Mouse (Mus musculus) midbrain, embryonic 10.5 days (tissue): Measurements from ENCODE around the gene Wdtc1. TPM values are rescaled to one million over a fixed set of nuclear protein-coding genes. Genes with fewer than 3 reads are reported as not detected.

Experiments used
- DNase-seq: peaks from one replicate; pipeline ENCODE4 v3.0.0-alpha.2; 2017; ENCODE audit warnings: low spot score
- H3K27ac ChIP-seq: fragments of 300-500 bp; sonication (generic); replicated peaks from 2 replicates; pipeline ENCODE4 v1.5.1; 2016; ENCODE audit warnings: mild to moderate bottlenecking
- H3K27me3 ChIP-seq: fragments of 300-500 bp; sonication (generic); 2 replicates; pipeline ENCODE4 v1.6.1; 2016; ENCODE audit warnings: low read depth, mild to moderate bottlenecking; ENCODE audit not compliant: poor library complexity, severe bottlenecking
- H3K36me3 ChIP-seq: fragments of 300-500 bp; sonication (generic); 2 replicates; pipeline ENCODE4 v1.6.1; 2016; ENCODE audit warnings: mild to moderate bottlenecking, moderate library complexity
- H3K4me1 ChIP-seq: fragments of 300-500 bp; sonication (generic); 2 replicates; pipeline ENCODE4 v1.6.1; 2016
- H3K4me3 ChIP-seq: fragments of 300-500 bp; sonication (generic); 2 replicates; pipeline ENCODE4 v1.5.1; 2016; ENCODE audit warnings: mild to moderate bottlenecking, moderate library complexity
- H3K9me3 ChIP-seq: fragments of 300-500 bp; sonication (generic); replicated peaks from 2 replicates; pipeline ENCODE4 v1.6.1; 2016; ENCODE audit warnings: mild to moderate bottlenecking
- WGBS: fragments of 180-500 bp; shearing (Covaris S2); methylation state at CpG from one replicate; pipeline ENCODE4 v1.1.7; 2016; 5-methylcytosine and 5-hydroxymethylcytosine counted together
- microRNA-seq: library from miRNA; unstranded; fragments of <30 nt; microRNA quantifications from one replicate; pipeline ENCODE4, GENCODE M21; 2017
- polyA plus RNA-seq: library from polyadenylated mRNA; unstranded; fragments of >200 nt; fragmentation: Nextera tagmentation; extraction: Ambion mirVana; gene quantifications from 2 replicates; pipeline ENCODE4 v1.2.1, GENCODE M21; 2016

Wdtc1 gene
- polyA plus RNA-seq, 1 experiment from 2014 or later: 19.2 TPM

DNA sequence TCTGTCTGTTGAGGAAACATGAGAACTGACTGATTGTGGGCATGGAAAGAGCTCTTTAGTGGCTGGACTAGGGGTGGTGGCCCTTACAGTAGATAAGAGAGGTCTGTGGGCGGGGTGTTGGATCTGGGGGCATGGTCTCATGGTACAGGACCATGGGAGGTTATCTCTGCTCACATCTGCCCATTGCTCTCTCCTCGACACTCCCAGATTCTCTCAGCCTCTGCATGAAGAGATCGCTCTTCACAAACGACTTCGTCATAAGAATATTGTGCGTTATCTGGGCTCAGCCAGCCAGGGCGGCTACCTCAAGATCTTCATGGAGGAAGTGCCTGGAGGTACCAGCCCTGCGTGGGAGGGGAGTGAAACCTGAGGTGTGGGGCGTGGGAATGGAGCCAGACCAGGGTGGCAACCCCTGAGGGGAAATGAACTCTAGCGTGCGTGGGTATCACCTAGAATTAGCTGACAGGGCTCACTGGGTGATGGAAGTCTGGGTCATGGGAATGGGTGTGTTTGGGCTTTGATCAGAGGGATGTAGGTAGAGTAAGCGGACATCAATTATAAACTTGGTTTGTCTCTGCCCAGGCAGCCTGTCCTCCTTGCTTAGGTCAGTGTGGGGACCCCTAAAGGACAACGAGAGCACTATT lies 105.4 kb downstream of the Wdtc1 start:
- Histone ChIP-seq H3K4me3 (no peak overlapping the region), H3K9me3 (no peaks in the 10 kb centered on the region), H3K27me3 (peaks cover 100% of the 10 kb centered on the region), H3K4me1 (peaks cover 32% of the 10 kb centered on the region), H3K36me3 (no peaks in the 10 kb centered on the region), H3K27ac (no peak overlapping the region)
- WGBS: 77% methylated on average over 13 of the region's 13 CpGs
- DNase-seq: no peak

DNA sequence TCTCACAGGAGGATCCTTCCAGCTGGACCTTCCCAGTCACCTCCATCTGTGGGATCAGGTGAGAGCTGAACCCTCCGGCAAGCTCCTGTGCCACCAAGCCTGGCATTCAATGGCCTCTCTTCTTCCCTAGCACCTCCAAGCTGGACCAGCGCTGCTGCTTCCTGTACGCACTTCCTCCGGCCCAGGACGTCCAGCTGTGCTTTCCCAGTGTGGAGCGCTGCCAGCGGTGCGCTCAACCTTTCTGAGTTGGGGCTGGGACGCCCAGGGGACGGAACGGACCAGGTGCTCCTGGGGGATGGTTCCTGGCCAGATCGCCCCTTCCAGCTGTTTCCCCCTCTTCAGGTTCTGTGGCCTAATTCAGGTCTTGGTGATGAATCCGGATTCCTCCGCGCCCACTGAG lies 106.2 kb downstream of the Wdtc1 start:
- H3K4me1 ChIP-seq: peaks cover 34% of the 10 kb centered on the region
- H3K27me3 ChIP-seq: peaks cover 100% of the 10 kb centered on the region
- no peak for DNase-seq
- H3K4me3 ChIP-seq: no peak overlapping the region
- no peaks in the 10 kb centered on the region for H3K36me3 ChIP-seq
- WGBS: 18% methylated on average over 15 of the region's 15 CpGs
- H3K9me3 ChIP-seq: no peaks in the 10 kb centered on the region
- no peak overlapping the region for H3K27ac ChIP-seq

DNA sequence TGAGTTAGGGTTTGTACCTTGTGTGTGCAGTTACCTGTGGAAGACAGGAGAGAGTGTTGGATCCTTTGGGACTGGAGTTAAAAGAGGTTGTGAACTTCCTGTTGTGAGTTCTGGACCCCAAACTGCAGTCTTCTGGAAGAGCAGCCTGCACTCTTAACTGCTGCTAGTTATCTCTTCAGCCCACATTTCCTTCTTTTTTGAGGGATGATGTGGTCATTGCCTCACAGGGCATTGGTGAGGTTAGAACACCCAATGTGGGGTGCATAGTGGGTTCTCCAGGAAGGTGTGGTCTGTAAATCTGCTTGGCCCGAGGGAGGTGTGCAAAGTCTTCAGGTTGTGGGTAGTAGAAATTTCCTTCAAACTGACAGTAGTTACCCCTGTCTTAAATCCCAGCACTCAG lies 109.0 kb downstream of the Wdtc1 start:
- H3K36me3 ChIP-seq: no peaks in the 10 kb centered on the region
- no peak overlapping the region for H3K4me3 ChIP-seq
- 93% methylated on average over 1 of the region's 1 CpGs for WGBS
- peaks cover 33% of the 10 kb centered on the region for H3K4me1 ChIP-seq
- peaks cover 99% of the 10 kb centered on the region for H3K27me3 ChIP-seq
- no peak overlapping the region for H3K27ac ChIP-seq
- H3K9me3 ChIP-seq: no peaks in the 10 kb centered on the region
- DNase-seq: no peak

DNA sequence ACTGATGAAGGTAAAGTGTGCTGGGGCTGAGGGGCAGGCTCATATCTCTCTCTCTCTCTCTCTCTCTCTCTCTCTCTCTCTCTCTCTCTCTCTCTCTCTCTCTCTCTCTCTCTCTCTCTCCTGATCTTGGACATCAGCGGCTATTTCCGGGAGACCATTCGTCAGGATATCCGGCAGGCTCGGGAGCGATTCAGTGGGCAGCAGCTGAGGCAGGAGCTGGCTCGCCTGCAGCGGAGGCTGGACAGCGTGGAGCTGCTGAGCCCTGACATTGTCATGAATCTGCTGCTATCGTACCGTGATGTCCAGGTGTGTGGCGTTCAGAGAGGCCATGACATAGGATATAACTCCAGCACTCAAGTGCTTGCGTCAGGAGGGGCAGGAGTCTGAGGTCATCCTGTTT lies 109.7 kb downstream of the Wdtc1 start:
- H3K9me3 ChIP-seq: no peaks in the 10 kb centered on the region
- H3K4me3 ChIP-seq: no peak overlapping the region
- no peak overlapping the region for H3K27ac ChIP-seq
- peaks cover 99% of the 10 kb centered on the region for H3K27me3 ChIP-seq
- no peak for DNase-seq
- peaks cover 33% of the 10 kb centered on the region for H3K4me1 ChIP-seq
- no peaks in the 10 kb centered on the region for H3K36me3 ChIP-seq
- WGBS: 78% methylated on average over 13 of the region's 13 CpGs

DNA sequence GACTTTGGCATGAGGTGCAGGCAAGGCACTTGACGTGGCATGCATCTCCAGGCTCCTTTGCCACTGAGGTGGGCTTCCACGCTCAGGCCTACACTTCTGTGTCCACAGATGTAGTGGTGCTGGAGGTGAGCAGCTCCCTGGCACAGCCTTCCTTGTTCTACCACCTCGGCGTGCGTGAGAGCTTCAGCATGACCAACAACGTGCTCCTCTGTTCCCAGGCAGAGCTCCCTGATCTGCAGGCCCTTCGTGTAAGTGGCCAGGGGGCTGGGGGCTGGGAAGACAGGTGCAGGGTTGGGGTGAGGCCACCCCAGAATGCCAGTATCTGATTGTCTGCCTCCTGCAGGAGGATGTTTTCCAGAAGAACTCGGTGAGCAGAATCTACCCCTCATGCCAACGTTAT lies 110.6 kb downstream of the Wdtc1 start:
- peaks cover 37% of the 10 kb centered on the region for H3K4me1 ChIP-seq
- 56% methylated on average over 9 of the region's 9 CpGs for WGBS
- H3K27me3 ChIP-seq: peaks cover 97% of the 10 kb centered on the region
- H3K9me3 ChIP-seq: no peaks in the 10 kb centered on the region
- DNase-seq: no peak
- no peak overlapping the region for H3K4me3 ChIP-seq
- no peak overlapping the region for H3K27ac ChIP-seq
- no peaks in the 10 kb centered on the region for H3K36me3 ChIP-seq

Small RNA genes lying within 50 kb of the gene (microRNA-seq; reads per million reads assigned to microRNA genes)
- gene Mir5122: not detected

Other genes starting within 250 kb of the Wdtc1 start
- 48.3 and 50.3 TPM in 2 replicates for gene Wasf2, start 223.0 kb downstream of the Wdtc1 start, polyA plus RNA-seq
- gene Cd164l2, start 141.3 kb downstream of the Wdtc1 start, polyA plus RNA-seq: 0.99 and 1.7 TPM in 2 replicates
- gene Gpr3, start 140.9 kb downstream of the Wdtc1 start, polyA plus RNA-seq: 0.17 and 0.35 TPM in 2 replicates
- 2.6 and 3.0 TPM in 2 replicates for gene Map3k6, start 112.7 kb downstream of the Wdtc1 start, polyA plus RNA-seq
- gene Sytl1, start 90.4 kb downstream of the Wdtc1 start, polyA plus RNA-seq: 1.3 and 1.5 TPM in 2 replicates
- 91.9 and 92.2 TPM in 2 replicates for gene Tmem222, start 75.7 kb downstream of the Wdtc1 start, polyA plus RNA-seq
- gene Slc9a1, start 16.2 kb upstream of the Wdtc1 start, polyA plus RNA-seq: 8.3 and 8.6 TPM in 2 replicates
- 0.58 and 0.86 TPM in 2 replicates for gene Tent5b, start 126.7 kb upstream of the Wdtc1 start, polyA plus RNA-seq
- gene Trnp1, start 145.1 kb upstream of the Wdtc1 start, polyA plus RNA-seq: 0.68 and 1.0 TPM in 2 replicates
- gene Kdf1, start 165.5 kb upstream of the Wdtc1 start, polyA plus RNA-seq: 0.87 and 1.3 TPM in 2 replicates
- 450 and 503 TPM in 2 replicates for gene Nudc, start 192.5 kb upstream of the Wdtc1 start, polyA plus RNA-seq
- gene Nr0b2, start 199.9 kb upstream of the Wdtc1 start, polyA plus RNA-seq: 0.17 TPM in 1 of 2 replicates, not detected in the other
- 8.9 and 10.9 TPM in 2 replicates for gene Gpatch3, start 221.3 kb upstream of the Wdtc1 start, polyA plus RNA-seq
- gene Gpn2, start 230.9 kb upstream of the Wdtc1 start, polyA plus RNA-seq: 27.9 and 28.7 TPM in 2 replicates
- gene Sfn, start 248.7 kb upstream of the Wdtc1 start, polyA plus RNA-seq: 7.8 and 9.9 TPM in 2 replicates